Mouse (Mus musculus) embryonic facial prominence, embryonic 13.5 days (tissue): Measurements from ENCODE around the gene Pdia5. TPM values are rescaled to one million over a fixed set of nuclear protein-coding genes. Genes with fewer than 3 reads are reported as not detected.

Experiments used
- ATAC-seq: fragments of 200-750 bp; cut with Nextera tagmentation; 2 replicates; pipeline ENCODE4 v1.8.0; 2017; ENCODE audit warnings: low read depth; ENCODE audit not compliant: insufficient number of reproducible peaks, insufficient read depth, low FRiP score, low TSS enrichment
- H3K27ac ChIP-seq: fragments of 300-500 bp; sonication (generic); 2 replicates; pipeline ENCODE4 v1.5.1; 2015; ENCODE audit warnings: moderate library complexity, mild to moderate bottlenecking, inconsistent platforms
- H3K27me3 ChIP-seq: fragments of 300-500 bp; sonication (generic); 2 replicates; pipeline ENCODE4 v1.6.1; 2015; ENCODE audit warnings: mild to moderate bottlenecking, inconsistent platforms
- H3K36me3 ChIP-seq: fragments of 300-500 bp; sonication (generic); 2 replicates; pipeline ENCODE4 v1.6.1; 2015; ENCODE audit warnings: mild to moderate bottlenecking, inconsistent platforms
- H3K4me1 ChIP-seq: fragments of 300-500 bp; sonication (generic); 2 replicates; pipeline ENCODE4 v1.6.1; 2015; ENCODE audit warnings: inconsistent platforms
- H3K4me2 ChIP-seq: fragments of 300-500 bp; sonication (generic); 2 replicates; pipeline ENCODE4 v1.6.1; 2015; ENCODE audit warnings: moderate library complexity, mild to moderate bottlenecking, inconsistent platforms
- H3K4me3 ChIP-seq: fragments of 300-500 bp; sonication (generic); 2 replicates; pipeline ENCODE4 v1.5.1; 2015; ENCODE audit warnings: mild to moderate bottlenecking, inconsistent platforms
- H3K9ac ChIP-seq: fragments of 300-500 bp; sonication (generic); 2 replicates; pipeline ENCODE4 v1.6.1; 2015; ENCODE audit warnings: mild to moderate bottlenecking, inconsistent platforms
- H3K9me3 ChIP-seq: fragments of 300-500 bp; sonication (generic); 2 replicates; pipeline ENCODE4 v1.6.1; 2016; ENCODE audit warnings: inconsistent platforms
- WGBS: fragments of 180-500 bp; shearing (Covaris S2); methylation state at CpG from one replicate; pipeline ENCODE4 v1.1.7; 2015; ENCODE audit warnings: mixed read lengths; 5-methylcytosine and 5-hydroxymethylcytosine counted together
- polyA plus RNA-seq: library from polyadenylated mRNA; unstranded; fragments of >200 nt; fragmentation: Nextera tagmentation; extraction: Ambion mirVana; gene quantifications from 2 replicates; pipeline ENCODE4 v1.2.1, GENCODE M21; 2015

Gene Pdia5
- 33.3 and 35.1 TPM in 2 replicates for polyA plus RNA-seq

GRCm38 (mm10) chr16:35490231-35491070, at the start of gene Pdia5:
TSS of gene Pdia5 (minus strand) at chr16:35490873.
- Histone ChIP-seq H3K9ac (peak within 1 kb of the TSS; percentile 80), H3K27me3 (no peaks in the 10 kb centered on the region; the same call in 1 of the 2 replicates), H3K4me3 (peak within 1 kb of the TSS; percentile 75), H3K4me2 (peak within 1 kb of the TSS; percentile 73), H3K4me1 (peaks cover 22% of the 10 kb centered on the region), H3K9me3 (no peaks in the 10 kb centered on the region), H3K36me3 (no peaks in the 10 kb centered on the region), H3K27ac (no peak within 1 kb of the TSS)
- under 1% methylated on average over 64 of the region's 66 CpGs for WGBS
- peak; percentile 82 for ATAC-seq

DNA sequence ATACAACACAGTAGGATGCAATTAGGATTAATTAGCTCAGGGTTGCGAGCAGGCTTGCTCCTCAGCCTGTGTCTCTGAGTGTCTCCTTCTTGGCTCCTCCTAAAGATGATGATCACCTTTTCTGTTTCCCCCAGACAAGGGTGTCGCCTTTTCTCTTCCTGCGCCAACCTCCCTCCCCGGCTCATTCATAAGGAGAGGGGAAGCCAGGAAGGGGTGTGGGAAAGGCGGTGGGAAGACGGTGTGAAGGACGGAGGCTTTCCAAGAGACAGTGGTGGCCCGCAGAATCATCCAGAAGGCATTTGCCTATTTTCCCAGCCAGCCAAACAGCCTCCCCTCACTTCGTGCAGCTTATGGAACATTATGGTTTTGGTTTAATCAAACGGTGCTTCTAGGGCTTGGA, 48.4 kb upstream of the Pdia5 start:
- Histone ChIP-seq H3K27me3 (peaks cover 85% of the 10 kb centered on the region), H3K4me3 (no peak overlapping the region), H3K9ac (no peak overlapping the region), H3K9me3 (no peaks in the 10 kb centered on the region), H3K4me2 (no peak overlapping the region), H3K4me1 (peaks cover 21% of the 10 kb centered on the region), H3K27ac (no peak overlapping the region), H3K36me3 (no peaks in the 10 kb centered on the region)
- WGBS = 56% methylated on average over 10 of the region's 10 CpGs
- no peak for ATAC-seq

DNA sequence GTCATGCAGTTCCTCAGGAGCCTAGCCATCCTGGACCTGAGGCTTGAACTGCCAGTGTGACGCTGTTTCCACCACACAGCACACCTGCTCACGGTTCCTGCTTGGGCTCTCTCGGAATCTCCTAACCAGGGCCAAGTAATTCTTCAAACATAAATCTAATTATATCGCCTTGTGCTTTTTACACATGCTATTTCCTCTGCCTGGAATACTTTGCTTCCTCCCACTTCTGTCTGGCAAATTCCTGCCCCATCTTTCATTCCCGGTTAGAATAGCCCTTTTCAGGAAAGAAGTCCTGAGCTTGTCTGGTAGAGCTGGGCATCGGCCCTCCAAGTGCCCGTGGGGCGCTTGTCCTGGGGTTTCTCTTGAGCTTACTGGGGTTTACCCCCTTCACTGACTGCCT, 47.0 kb upstream of the Pdia5 start:
- H3K36me3 ChIP-seq = no peaks in the 10 kb centered on the region
- H3K27me3 ChIP-seq = peaks cover 71% of the 10 kb centered on the region
- H3K4me1 ChIP-seq = peaks cover 20% of the 10 kb centered on the region
- no peaks in the 10 kb centered on the region for H3K9me3 ChIP-seq
- 68% methylated on average over 8 of the region's 8 CpGs for WGBS
- no peak overlapping the region for H3K4me3 ChIP-seq
- no peak overlapping the region for H3K4me2 ChIP-seq
- H3K27ac ChIP-seq = no peak overlapping the region
- no peak overlapping the region for H3K9ac ChIP-seq
- ATAC-seq = no peak

GRCm38 (mm10) chr16:35534630-35535029, 44.0 kb upstream of the Pdia5 start:
- 70% methylated on average over 3 of the region's 3 CpGs for WGBS
- Histone ChIP-seq H3K27me3 (peaks cover 50% of the 10 kb centered on the region), H3K27ac (no peak overlapping the region), H3K4me2 (no peak overlapping the region), H3K4me3 (no peak overlapping the region), H3K9me3 (no peaks in the 10 kb centered on the region), H3K36me3 (no peaks in the 10 kb centered on the region), H3K9ac (no peak overlapping the region), H3K4me1 (no peaks in the 10 kb centered on the region)
- no peak for ATAC-seq

DNA sequence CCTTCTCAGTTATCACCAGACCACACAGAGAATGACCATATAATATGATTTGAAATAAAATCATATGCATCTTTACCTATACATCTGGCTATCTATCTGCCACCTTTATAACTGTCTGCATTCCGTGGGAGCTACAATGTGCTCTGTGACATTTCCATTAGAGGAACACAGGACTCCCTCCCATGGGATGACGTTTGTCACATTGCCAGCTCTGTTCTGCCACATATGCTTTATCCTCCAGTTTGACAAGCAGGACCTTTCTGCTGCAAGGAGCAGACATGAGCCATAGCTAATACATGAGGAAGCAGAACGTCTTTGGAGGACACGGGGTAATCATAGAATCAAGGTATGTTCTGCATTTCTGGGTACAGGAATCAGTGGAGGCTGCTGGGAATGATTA, 33.5 kb upstream of the Pdia5 start:
- 0 out of 2 replicates have a peak, but pooled peaks cover 2% of the 10 kb centered on the region for H3K27me3 ChIP-seq
- H3K9me3 ChIP-seq = no peaks in the 10 kb centered on the region
- no peak overlapping the region for H3K4me3 ChIP-seq
- no peak for ATAC-seq
- WGBS = 54% methylated on average over 4 of the region's 4 CpGs
- no peaks in the 10 kb centered on the region for H3K36me3 ChIP-seq
- no peak overlapping the region for H3K27ac ChIP-seq
- no peak overlapping the region for H3K4me2 ChIP-seq
- no peak overlapping the region for H3K9ac ChIP-seq
- H3K4me1 ChIP-seq = no peaks in the 10 kb centered on the region

DNA sequence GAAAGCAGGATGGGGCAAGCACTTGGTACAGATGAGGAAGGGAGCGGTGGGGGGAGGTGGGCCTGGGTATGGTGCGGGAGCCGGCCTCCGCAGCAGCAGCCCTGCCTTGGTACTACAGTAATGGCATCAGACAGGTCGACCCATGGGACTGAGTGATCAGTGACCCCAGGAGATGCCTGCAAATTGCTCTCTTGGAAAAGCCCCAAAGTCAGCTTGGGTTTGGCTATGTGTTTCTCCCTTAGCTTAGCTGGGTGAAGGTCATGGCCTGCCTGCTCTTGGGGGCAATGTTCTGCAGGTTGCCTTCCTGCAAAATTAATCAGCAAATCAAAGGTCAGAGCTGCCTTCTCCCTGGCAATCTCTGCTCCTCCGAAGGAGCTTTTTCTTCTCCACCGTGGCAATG, 28.6 kb upstream of the Pdia5 start:
- no peak overlapping the region for H3K27ac ChIP-seq
- peaks cover 16% of the 10 kb centered on the region for H3K4me1 ChIP-seq
- H3K4me3 ChIP-seq = no peak overlapping the region
- WGBS = 46% methylated on average over 7 of the region's 7 CpGs
- no peak overlapping the region for H3K9ac ChIP-seq
- no peaks in the 10 kb centered on the region for H3K9me3 ChIP-seq
- no peak overlapping the region for H3K4me2 ChIP-seq
- H3K36me3 ChIP-seq = no peaks in the 10 kb centered on the region
- no peak for ATAC-seq
- peaks cover 14% of the 10 kb centered on the region; the same call in 1 of the 2 replicates for H3K27me3 ChIP-seq

DNA sequence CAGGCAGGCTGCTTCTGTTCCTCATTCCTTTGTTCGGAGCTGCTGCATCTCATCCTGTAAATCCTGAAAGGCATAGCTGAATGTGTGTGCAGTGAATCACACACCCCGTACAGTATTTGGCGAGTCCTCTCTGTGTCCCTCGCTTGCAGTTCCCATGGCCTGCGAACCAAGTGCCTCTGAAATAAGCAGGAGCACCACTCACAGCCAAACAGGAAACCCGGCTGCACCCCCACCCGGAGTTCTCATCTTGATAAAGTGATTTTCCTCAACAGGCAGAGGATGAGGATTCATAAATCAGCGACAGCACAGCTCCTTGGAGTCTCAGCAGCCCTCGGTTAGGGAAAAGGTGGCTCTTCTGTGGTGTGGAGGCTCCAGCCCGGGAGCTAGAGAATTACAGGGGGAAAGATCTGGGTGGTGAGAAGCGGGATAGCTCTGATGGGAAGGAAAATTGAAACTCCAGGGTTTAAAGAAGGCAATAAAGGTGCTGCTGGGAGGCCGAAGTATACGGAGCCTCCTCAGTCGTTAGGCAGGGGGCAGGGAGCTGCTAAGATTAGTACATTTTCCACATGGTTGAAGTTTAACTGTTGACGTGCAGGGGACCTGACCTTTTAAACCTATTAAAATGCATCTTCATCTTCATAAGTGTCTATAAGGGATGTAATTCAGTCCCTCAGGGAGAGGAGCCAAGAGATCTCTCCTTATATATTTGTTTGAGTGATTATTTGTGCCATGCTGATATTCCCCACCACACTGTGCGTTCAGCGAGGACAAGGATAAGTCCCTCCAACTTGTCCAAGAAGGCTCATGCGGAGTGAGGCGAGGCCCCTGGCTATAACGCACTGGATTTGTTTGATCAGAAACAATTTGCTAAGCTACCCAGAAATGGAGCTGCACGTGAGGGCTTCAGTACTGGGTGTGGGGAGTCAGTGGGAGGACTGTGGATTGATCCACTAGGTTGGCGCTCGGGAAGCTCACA, 27.6 kb upstream of the Pdia5 start:
- ATAC-seq = no peak
- peaks cover 14% of the 10 kb centered on the region; the same call in 1 of the 2 replicates for H3K27me3 ChIP-seq
- H3K4me2 ChIP-seq = no peak overlapping the region
- H3K4me3 ChIP-seq = no peak overlapping the region
- H3K27ac ChIP-seq = no peak overlapping the region
- no peaks in the 10 kb centered on the region for H3K9me3 ChIP-seq
- H3K36me3 ChIP-seq = no peaks in the 10 kb centered on the region
- H3K4me1 ChIP-seq = peaks cover 16% of the 10 kb centered on the region
- WGBS = 59% methylated on average over 23 of the region's 23 CpGs
- H3K9ac ChIP-seq = no peak overlapping the region

GRCm38 (mm10) chr16:35515977-35516612, 25.4 kb upstream of the Pdia5 start:
- Histone ChIP-seq H3K4me2 (no peak overlapping the region), H3K9me3 (no peaks in the 10 kb centered on the region), H3K9ac (no peak overlapping the region), H3K4me3 (no peak overlapping the region), H3K4me1 (peaks cover 16% of the 10 kb centered on the region), H3K36me3 (no peaks in the 10 kb centered on the region), H3K27me3 (peaks cover 14% of the 10 kb centered on the region; the same call in 1 of the 2 replicates), H3K27ac (no peak overlapping the region)
- no peak for ATAC-seq
- WGBS = 66% methylated on average over 21 of the region's 21 CpGs

- no peak overlapping the region for H3K4me2 ChIP-seq
- ATAC-seq = no peak
- H3K4me1 ChIP-seq = peaks cover 5% of the 10 kb centered on the region; the same call in 1 of the 2 replicates
- no peak overlapping the region for H3K4me3 ChIP-seq
- no peaks in the 10 kb centered on the region for H3K36me3 ChIP-seq
- no peaks in the 10 kb centered on the region for H3K9me3 ChIP-seq
- WGBS = 41% methylated on average over 11 of the region's 11 CpGs
- H3K27me3 ChIP-seq = no peaks in the 10 kb centered on the region
- H3K27ac ChIP-seq = no peak overlapping the region
- no peak overlapping the region for H3K9ac ChIP-seq
Measured at GRCm38 (mm10) chr16:35509331-35510070, 18.8 kb upstream of the Pdia5 start.

DNA sequence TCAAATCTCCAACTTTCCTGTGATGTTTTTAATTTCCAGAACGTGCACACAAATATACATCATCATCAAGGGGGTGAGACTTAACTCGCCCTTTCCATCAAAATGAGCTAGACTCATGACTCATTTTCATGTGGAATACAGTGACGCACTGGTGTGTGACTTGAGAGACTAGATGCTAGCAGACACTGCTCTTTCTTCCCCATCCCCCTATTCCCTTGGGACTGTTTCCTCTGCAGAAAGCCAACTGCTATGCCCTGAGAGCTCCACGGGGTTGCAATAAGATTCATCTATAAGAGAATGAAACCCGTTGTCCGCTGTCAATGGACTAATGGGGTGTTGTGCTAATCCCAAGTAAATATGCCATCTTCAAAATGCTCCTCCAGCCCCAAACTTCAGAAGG, 17.9 kb upstream of the Pdia5 start:
- Histone ChIP-seq H3K36me3 (no peaks in the 10 kb centered on the region), H3K4me3 (no peak overlapping the region), H3K9me3 (no peaks in the 10 kb centered on the region), H3K9ac (no peak overlapping the region), H3K4me2 (no peak overlapping the region), H3K27ac (no peak overlapping the region), H3K4me1 (peaks cover 5% of the 10 kb centered on the region; the same call in 1 of the 2 replicates), H3K27me3 (no peaks in the 10 kb centered on the region)
- 85% methylated on average over 6 of the region's 6 CpGs for WGBS
- no peak for ATAC-seq
